Mouse (Mus musculus) G1E (cell line): ENCODE data around the gene Arfgap3. TPM values are rescaled to one million over a fixed set of nuclear protein-coding genes. Genes with fewer than 3 reads are reported as not detected.
A peak's percentile ranks its signal among the peaks of the same experiment; 100 is the strongest.
"Not testable (repeated sequence)": the region's sequence is repeated elsewhere in the genome, so short reads cannot be mapped to it uniquely, and the experiment has no call there.

Experiments
- ATAC-seq: 2 replicates; pipeline ENCODE4 v1.8.0; 2016; ENCODE audit warnings: mild to moderate bottlenecking; ENCODE audit not compliant: insufficient number of reproducible peaks, poor library complexity, low FRiP score, severe bottlenecking; ENCODE audit errors: extremely low read depth
- DNase-seq: peaks from one replicate; pipeline ENCODE4 v3.0.0; 2012; ENCODE audit warnings: low spot score
- H3K27me3 ChIP-seq: 2 replicates; pipeline ENCODE4 v1.6.1; 2012; ENCODE audit warnings: mild to moderate bottlenecking, low read length, inconsistent platforms; ENCODE audit not compliant: insufficient read depth
- H3K36me3 ChIP-seq: replicated peaks from 2 replicates; pipeline ENCODE3; 2012; ENCODE audit warnings: mild to moderate bottlenecking, inconsistent platforms
- H3K4me1 ChIP-seq: 2 replicates; pipeline ENCODE4 v1.6.1; 2012; ENCODE audit warnings: low read depth, low read length, inconsistent platforms, mixed read lengths; ENCODE audit not compliant: insufficient read depth
- H3K4me3 ChIP-seq: 2 replicates; pipeline ENCODE4 v1.5.1; 2012; ENCODE audit warnings: low read depth, mild to moderate bottlenecking, inconsistent platforms, low read length, moderate library complexity, mixed read lengths
- H3K9me3 ChIP-seq: replicated peaks from 2 replicates; pipeline ENCODE4 v1.6.1; 2012; ENCODE audit warnings: inconsistent platforms
- CTCF ChIP-seq: IDR thresholded peaks from 2 replicates; pipeline ENCODE4 v1.5.1; 2012; ENCODE audit warnings: low read depth, low read length, inconsistent platforms, mixed read lengths
- GATA1 ChIP-seq: IDR thresholded peaks from 2 replicates; pipeline ENCODE4 v1.6.1; 2012; ENCODE audit warnings: borderline replicate concordance, low read length, inconsistent platforms, mixed read lengths
- GATA2 ChIP-seq: IDR thresholded peaks from 2 replicates; pipeline ENCODE4 v1.6.1; 2012; ENCODE audit warnings: low read depth, low read length, inconsistent platforms, borderline replicate concordance
- POLR2AphosphoS5 ChIP-seq: IDR thresholded peaks from 2 replicates; pipeline ENCODE4 v1.6.1; 2012; ENCODE audit warnings: low read depth, low read length, inconsistent platforms; ENCODE audit not compliant: insufficient replicate concordance
- TAL1 ChIP-seq: conservative IDR thresholded peaks from 2 replicates; pipeline ENCODE4 v1.6.1; 2012; ENCODE audit warnings: low read depth, low read length, inconsistent platforms, mixed read lengths
- polyA plus RNA-seq: library from polyadenylated mRNA; stranded (reverse); fragments of >175 nt; gene quantifications from 2 replicates; pipeline ENCODE4 v1.2.3, GENCODE M21; 2012
- total RNA-seq, 2 experiments: library from RNA; stranded (forward) in 1 of 2; stranded (reverse) in 1 of 2; fragments of 200-1000 nt in 1 of 2; fragments of >200 nt in 1 of 2; fragmentation: Nextera tagmentation in 1 of 2; gene quantifications; 2 replicates each; pipeline ENCODE4 v1.2.3; 2014 to 2017

Arfgap3 gene
- total and polyA plus RNA-seq, 3 experiments, result 8.4 to 47.0 (median 39.7) TPM

GRCm38 (mm10) chr15:83364194-83364593, 14.1 kb upstream of the Arfgap3 start:
- H3K4me3 ChIP-seq, result no peak overlapping the region
- peaks cover 42% of the 10 kb centered on the region for H3K4me1 ChIP-seq
- peaks cover 48% of the 10 kb centered on the region for H3K36me3 ChIP-seq
- ATAC-seq (no peak), DNase-seq (no peak)
- no peaks in the 10 kb centered on the region for H3K9me3 ChIP-seq
- TF ChIP-seq GATA1 (no peak), CTCF (no peak), TAL1 (peak; percentile 34; the same call in 1 of the 2 replicates)
- no peaks in the 10 kb centered on the region for H3K27me3 ChIP-seq

GRCm38 (mm10) chr15:83362813-83363212, 12.8 kb upstream of the Arfgap3 start:
- not testable (repeated sequence) for DNase-seq, ATAC-seq, H3K27me3 ChIP-seq, H3K4me3 ChIP-seq, H3K9me3 ChIP-seq
- Histone ChIP-seq H3K36me3 (peaks cover 61% of the 10 kb centered on the region), H3K4me1 (peaks cover 36% of the 10 kb centered on the region)

- not testable (repeated sequence) for DNase-seq, H3K27me3 ChIP-seq, H3K4me3 ChIP-seq, ATAC-seq, H3K9me3 ChIP-seq
- Histone ChIP-seq H3K4me1 (peaks cover 23% of the 10 kb centered on the region), H3K36me3 (peaks cover 79% of the 10 kb centered on the region)
These were observed 10.9 kb upstream of the Arfgap3 start for GRCm38 (mm10) chr15:83360899-83361298.

GRCm38 (mm10) chr15:83360140-83360539, 10.1 kb upstream of the Arfgap3 start:
- peaks cover 85% of the 10 kb centered on the region for H3K36me3 ChIP-seq
- ATAC-seq (no peak), DNase-seq (no peak)
- peaks cover 17% of the 10 kb centered on the region for H3K4me1 ChIP-seq
- no peak overlapping the region for H3K4me3 ChIP-seq
- TF ChIP-seq GATA1, result no peak
- TF ChIP-seq GATA2, result no peak
- TF ChIP-seq TAL1, result no peak
- no peak for TF ChIP-seq CTCF
- no peak for TF ChIP-seq POLR2AphosphoS5
- H3K9me3 ChIP-seq, result no peaks in the 10 kb centered on the region
- H3K27me3 ChIP-seq, result no peaks in the 10 kb centered on the region

GRCm38 (mm10) chr15:83358476-83358875, 8.4 kb upstream of the Arfgap3 start:
- Histone ChIP-seq H3K27me3 (no peaks in the 10 kb centered on the region), H3K9me3 (no peaks in the 10 kb centered on the region), H3K4me1 (peaks cover 4% of the 10 kb centered on the region), H3K36me3 (peaks cover 85% of the 10 kb centered on the region), H3K4me3 (no peak overlapping the region)
- DNase-seq, result no peak
- ATAC-seq, result no peak
- TF ChIP-seq CTCF (no peak), POLR2AphosphoS5 (no peak), GATA2 (no peak), GATA1 (no peak), TAL1 (no peak)

GRCm38 (mm10) chr15:83351546-83351945, 1.5 kb upstream of the Arfgap3 start:
- Histone ChIP-seq H3K9me3 (no peaks in the 10 kb centered on the region), H3K27me3 (no peaks in the 10 kb centered on the region), H3K4me1 (peaks cover 25% of the 10 kb centered on the region), H3K36me3 (peaks cover 54% of the 10 kb centered on the region), H3K4me3 (no peak overlapping the region)
- DNase-seq, result no peak
- ATAC-seq, result no peak
- TF ChIP-seq CTCF (no peak), GATA2 (no peak), POLR2AphosphoS5 (no peak), GATA1 (no peak), TAL1 (no peak)

GRCm38 (mm10) chr15:83350859-83351258, 812 bp upstream of the Arfgap3 start:
- Histone ChIP-seq H3K9me3 (no peaks in the 10 kb centered on the region), H3K4me3 (no peak overlapping the region; the same call in 1 of the 2 replicates), H3K36me3 (peaks cover 54% of the 10 kb centered on the region), H3K4me1 (peaks cover 32% of the 10 kb centered on the region), H3K27me3 (no peaks in the 10 kb centered on the region)
- TF ChIP-seq POLR2AphosphoS5 (no peak), GATA2 (no peak), CTCF (no peak), TAL1 (no peak), GATA1 (no peak)
- ATAC-seq (no peak), DNase-seq (no peak)
